Mouse (Mus musculus): ENCODE results near the gene A4galt. TPM values are rescaled to one million over a fixed set of nuclear protein-coding genes. Genes with fewer than 3 reads are reported as not detected.

Gene A4galt
- polyA plus RNA-seq, 2 experiments = 2.7 to 2.9 TPM

- WGBS = 41% methylated on average over 14 of the region's 14 CpGs
- no peak overlapping the region for H3K4me3 ChIP-seq (replicated peaks; ENCODE audit: low read length)
- H3K4me2 ChIP-seq (replicated peaks; ENCODE audit: low read depth, low read length, severe bottlenecking) = no peak overlapping the region
- no peak for TF ChIP-seq POLR2A (IDR thresholded peaks at IDR 0.05; ENCODE audit: borderline replicate concordance, extremely low read depth, insufficient read depth, insufficient read length)
- H3K9me3 ChIP-seq (ENCODE audit: control insufficient read depth, low read length) = no peaks in the 10 kb centered on the region; the same call in 1 of the 2 replicates
- H3K27ac ChIP-seq (replicated peaks; ENCODE audit: low read depth, low read length) = no peak overlapping the region
- ATAC-seq (ENCODE audit: low FRiP score, low read depth) (no peak), DNase-seq (ENCODE audit: low spot score) (no peak)
- H3K4me1 ChIP-seq (ENCODE audit: control insufficient read depth, insufficient read depth, low read length) = peaks cover 4% of the 10 kb centered on the region
- peaks cover 32% of the 10 kb centered on the region for H3K27me3 ChIP-seq (ENCODE audit: control insufficient read depth, insufficient read depth, low read length)
- no peak overlapping the region for H3K9ac ChIP-seq (ENCODE audit: low read depth, low read length, severe bottlenecking)
- H3K36me3 ChIP-seq (ENCODE audit: control insufficient read depth, insufficient read depth, low read length) = no peaks in the 10 kb centered on the region
Measured at GRCm38 (mm10) chr15:83248236-83248844, 3.2 kb downstream of the A4galt start.

GRCm38 (mm10) chr15:83244371-83244770 lies 7.2 kb downstream of the A4galt start:
- Histone ChIP-seq H3K4me3 (replicated peaks; ENCODE audit: low read length) (no peak overlapping the region), H3K4me1 (ENCODE audit: control insufficient read depth, insufficient read depth, low read length) (no peaks in the 10 kb centered on the region), H3K9me3 (ENCODE audit: control insufficient read depth, low read length) (no peaks in the 10 kb centered on the region; the same call in 1 of the 2 replicates), H3K36me3 (ENCODE audit: control insufficient read depth, insufficient read depth, low read length) (no peaks in the 10 kb centered on the region), H3K27me3 (ENCODE audit: control insufficient read depth, insufficient read depth, low read length) (peaks cover under 1% of the 10 kb centered on the region; the same call in 1 of the 2 replicates), H3K4me2 (replicated peaks; ENCODE audit: low read depth, low read length, severe bottlenecking) (no peak overlapping the region), H3K27ac (replicated peaks; ENCODE audit: low read depth, low read length) (no peak overlapping the region), H3K9ac (ENCODE audit: low read depth, low read length, severe bottlenecking) (no peak overlapping the region)
- DNase-seq (ENCODE audit: low spot score) (no peak), ATAC-seq (ENCODE audit: low FRiP score, low read depth) (no peak)
- TF ChIP-seq POLR2A (IDR thresholded peaks at IDR 0.05; ENCODE audit: borderline replicate concordance, extremely low read depth, insufficient read depth, insufficient read length) = no peak
- WGBS = 65% methylated on average over 3 of the region's 3 CpGs

- Histone ChIP-seq H3K36me3 (ENCODE audit: control insufficient read depth, insufficient read depth, low read length) (no peaks in the 10 kb centered on the region), H3K4me3 (replicated peaks; ENCODE audit: low read length) (no peak overlapping the region), H3K4me1 (ENCODE audit: control insufficient read depth, insufficient read depth, low read length) (no peaks in the 10 kb centered on the region), H3K27me3 (ENCODE audit: control insufficient read depth, insufficient read depth, low read length) (no peaks in the 10 kb centered on the region), H3K27ac (replicated peaks; ENCODE audit: low read depth, low read length) (no peak overlapping the region), H3K9me3 (ENCODE audit: control insufficient read depth, low read length) (no peaks in the 10 kb centered on the region), H3K4me2 (replicated peaks; ENCODE audit: low read depth, low read length, severe bottlenecking) (no peak overlapping the region), H3K9ac (ENCODE audit: low read depth, low read length, severe bottlenecking) (no peak overlapping the region)
- DNase-seq (ENCODE audit: low spot score) = no peak
- 73% methylated on average over 4 of the region's 4 CpGs for WGBS
- TF ChIP-seq POLR2A (IDR thresholded peaks at IDR 0.05; ENCODE audit: borderline replicate concordance, extremely low read depth, insufficient read depth, insufficient read length) = no peak
- ATAC-seq (ENCODE audit: low FRiP score, low read depth) = no peak
Measured at GRCm38 (mm10) chr15:83241961-83242680, 9.5 kb downstream of the A4galt start.

- DNase-seq (ENCODE audit: low spot score) = no peak
- WGBS = 83% methylated on average over 3 of the region's 3 CpGs
- Histone ChIP-seq H3K4me1 (ENCODE audit: control insufficient read depth, insufficient read depth, low read length) (no peaks in the 10 kb centered on the region), H3K4me2 (replicated peaks; ENCODE audit: low read depth, low read length, severe bottlenecking) (no peak overlapping the region), H3K27me3 (ENCODE audit: control insufficient read depth, insufficient read depth, low read length) (no peaks in the 10 kb centered on the region), H3K27ac (replicated peaks; ENCODE audit: low read depth, low read length) (no peak overlapping the region), H3K36me3 (ENCODE audit: control insufficient read depth, insufficient read depth, low read length) (no peaks in the 10 kb centered on the region), H3K9me3 (ENCODE audit: control insufficient read depth, low read length) (no peaks in the 10 kb centered on the region), H3K4me3 (replicated peaks; ENCODE audit: low read length) (no peak overlapping the region), H3K9ac (ENCODE audit: low read depth, low read length, severe bottlenecking) (no peak overlapping the region)
- no peak for TF ChIP-seq POLR2A (IDR thresholded peaks at IDR 0.05; ENCODE audit: borderline replicate concordance, extremely low read depth, insufficient read depth, insufficient read length)
- no peak for ATAC-seq (ENCODE audit: low FRiP score, low read depth)
Measured at GRCm38 (mm10) chr15:83241497-83241896, 10.1 kb downstream of the A4galt start.

GRCm38 (mm10) chr15:83237460-83238243 lies 13.9 kb downstream of the A4galt start:
- Histone ChIP-seq H3K4me2 (replicated peaks; ENCODE audit: low read depth, low read length, severe bottlenecking) (no peak overlapping the region), H3K4me1 (ENCODE audit: control insufficient read depth, insufficient read depth, low read length) (no peaks in the 10 kb centered on the region), H3K9me3 (ENCODE audit: control insufficient read depth, low read length) (no peaks in the 10 kb centered on the region), H3K9ac (ENCODE audit: low read depth, low read length, severe bottlenecking) (no peak overlapping the region), H3K27ac (replicated peaks; ENCODE audit: low read depth, low read length) (no peak overlapping the region), H3K27me3 (ENCODE audit: control insufficient read depth, insufficient read depth, low read length) (no peaks in the 10 kb centered on the region), H3K36me3 (ENCODE audit: control insufficient read depth, insufficient read depth, low read length) (no peaks in the 10 kb centered on the region), H3K4me3 (replicated peaks; ENCODE audit: low read length) (no peak overlapping the region)
- no peak for ATAC-seq (ENCODE audit: low FRiP score, low read depth)
- TF ChIP-seq POLR2A (IDR thresholded peaks at IDR 0.05; ENCODE audit: borderline replicate concordance, extremely low read depth, insufficient read depth, insufficient read length) = no peak
- 68% methylated on average over 15 of the region's 15 CpGs for WGBS
- no peak for DNase-seq (ENCODE audit: low spot score)
